Mouse (Mus musculus): ENCODE data around the gene Osr1. TPM values are rescaled to one million over a fixed set of nuclear protein-coding genes. Genes with fewer than 3 reads are reported as not detected.

Osr1 gene
- total RNA-seq, 4 experiments from 2014 or later, result 2.2 to 4.3 (median 3.5) TPM

DNA sequence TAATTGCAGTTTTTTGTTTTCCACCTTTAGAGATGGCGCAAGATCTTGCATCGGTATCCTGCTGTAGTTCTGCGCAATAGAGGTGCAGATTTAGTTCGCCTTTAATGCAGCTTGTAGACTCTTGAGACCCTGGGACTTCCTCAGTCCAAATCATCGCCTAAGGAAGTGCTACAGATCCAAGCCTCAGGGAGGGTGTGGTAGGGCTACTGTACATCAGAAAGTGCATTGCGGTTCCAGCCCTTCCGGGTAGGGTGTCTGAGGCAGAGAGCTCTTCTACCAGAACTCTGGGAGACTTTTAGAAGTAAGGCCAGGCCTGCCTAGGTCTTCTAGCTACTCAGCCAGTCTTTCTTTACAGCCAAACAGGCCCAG, 15.2 kb downstream of the Osr1 start:
- DNase-seq (ENCODE audit: low spot score), result no peak

DNA sequence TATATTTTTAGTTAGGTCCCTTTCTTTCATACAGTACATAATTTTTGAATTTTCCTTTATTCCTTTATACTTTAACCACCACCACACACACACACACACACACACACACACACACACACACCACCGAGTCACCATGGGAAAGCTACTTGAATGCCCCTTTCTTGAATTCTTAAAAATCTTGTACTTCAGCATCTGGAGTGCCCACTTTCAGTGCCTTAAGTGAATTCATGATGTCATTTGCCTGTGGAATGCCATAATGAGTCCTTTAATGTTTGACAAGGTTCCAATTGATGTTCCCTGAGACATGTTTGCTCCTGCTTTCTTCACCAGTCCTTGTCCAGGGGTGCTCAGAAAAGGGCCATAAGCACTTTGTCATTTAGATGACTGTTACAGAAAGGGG, 17.8 kb downstream of the Osr1 start:
- no peak for DNase-seq (ENCODE audit: low spot score)

DNA sequence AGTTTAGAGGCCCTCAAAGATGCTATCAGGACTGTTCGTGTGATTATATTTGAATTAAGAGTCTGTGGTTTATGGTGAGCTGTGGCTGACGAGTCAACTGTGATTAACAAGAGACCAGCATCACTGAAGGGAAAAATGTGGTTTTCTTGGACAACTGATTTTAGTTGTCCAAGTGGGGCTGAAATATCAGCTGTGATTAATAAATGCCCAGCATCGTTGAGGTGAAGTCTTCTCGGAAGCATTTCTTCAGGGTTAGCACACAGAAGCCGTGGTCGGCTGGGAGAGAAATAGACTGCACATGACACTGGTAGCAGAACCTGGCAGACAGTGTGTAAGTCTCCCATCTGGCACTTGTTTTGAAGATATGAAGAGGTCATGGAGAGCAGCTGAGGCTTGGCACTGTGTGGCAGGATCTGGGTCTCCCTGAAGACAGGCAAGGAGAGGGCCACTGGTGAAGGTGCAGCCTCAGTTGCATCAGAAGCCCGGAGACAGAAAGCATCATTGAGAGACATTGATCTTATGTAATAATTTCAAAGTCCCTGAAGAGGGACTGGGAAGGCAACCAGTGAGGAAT, 19.7 kb downstream of the Osr1 start:
- DNase-seq (ENCODE audit: low spot score), result no peak

DNA sequence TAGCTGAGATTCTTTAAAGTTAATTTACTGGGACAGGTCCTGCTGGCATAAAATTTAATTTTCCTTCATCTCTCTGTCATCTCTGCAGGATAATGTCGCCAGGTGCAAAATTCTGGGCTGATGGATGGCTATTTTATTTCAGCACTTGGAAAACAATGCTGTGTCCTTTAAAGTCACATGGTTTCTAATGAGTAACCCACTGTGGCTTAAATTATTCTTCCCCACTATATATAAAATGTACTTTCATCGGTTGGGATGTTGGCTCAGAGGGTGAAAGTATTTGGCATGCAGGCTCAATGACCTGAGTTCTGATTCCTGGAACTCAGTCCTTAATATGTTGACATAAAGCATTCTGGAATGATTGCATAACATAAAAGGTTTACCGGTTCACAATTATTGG, 21.2 kb downstream of the Osr1 start:
- no peak for DNase-seq (ENCODE audit: low spot score)

DNA sequence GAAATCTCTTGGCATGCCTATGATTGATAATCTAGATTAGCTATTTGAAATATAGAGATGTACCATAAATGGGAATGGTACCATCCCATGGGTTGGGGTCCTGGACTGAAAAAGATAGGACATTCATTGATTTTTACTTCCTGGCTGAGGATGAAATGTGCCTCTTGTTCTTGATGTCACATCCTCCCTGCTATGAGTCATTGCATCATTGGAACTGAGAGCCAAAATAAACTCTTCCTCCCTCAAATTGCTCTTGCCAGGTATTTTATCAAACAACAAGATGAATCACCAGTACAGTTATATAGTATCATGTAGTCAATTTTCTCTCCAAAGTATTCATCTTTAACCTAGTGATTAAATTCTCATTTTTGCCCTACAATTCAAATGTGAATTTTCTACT, 28.3 kb downstream of the Osr1 start:
- no peak for DNase-seq (ENCODE audit: low spot score)

Data from heart, adult 8-10 months (tissue).